Mouse (Mus musculus): ENCODE measurements around the gene Iffo1. TPM values are rescaled to one million over a fixed set of nuclear protein-coding genes. Genes with fewer than 3 reads are reported as not detected.

Gene Iffo1
- polyA plus RNA-seq, 1 experiment, result 62.9 TPM

DNA sequence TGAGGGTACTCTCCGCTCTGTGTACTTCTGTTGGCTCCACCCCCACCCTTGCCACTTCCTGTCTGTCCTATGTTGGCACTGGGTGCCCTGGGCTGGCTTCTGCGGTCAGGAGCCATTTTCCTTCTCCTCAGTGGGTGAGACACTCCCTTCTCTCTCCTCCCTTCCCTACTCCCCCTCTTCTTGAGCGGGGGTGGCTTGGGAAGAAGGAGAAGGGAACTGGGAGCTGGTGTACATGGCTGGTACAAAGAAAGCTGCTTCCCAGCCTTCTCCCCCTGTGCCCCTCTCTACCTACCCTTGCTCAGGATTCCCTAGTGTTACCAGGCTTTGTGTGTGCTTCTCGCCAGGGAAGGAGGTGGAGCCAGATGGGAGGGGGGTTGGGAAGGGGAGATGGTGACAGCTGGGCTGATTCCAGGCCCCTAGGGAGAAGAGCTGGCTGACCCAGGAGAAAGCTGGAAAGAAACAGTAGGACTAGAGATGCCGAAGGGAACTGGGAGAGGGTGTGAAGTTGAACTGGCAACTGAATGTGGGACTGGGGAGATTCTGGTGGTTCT, 45.5 kb upstream of the Iffo1 start:
- no peak overlapping the region for H3K27ac ChIP-seq (ENCODE audit: control insufficient read depth, insufficient read depth, low read depth, low read length)
- peaks cover 23% of the 10 kb centered on the region for H3K4me1 ChIP-seq (ENCODE audit: control insufficient read depth, insufficient read depth, low read length)
- TF ChIP-seq POLR2A (IDR thresholded peaks at IDR 0.05; ENCODE audit: control insufficient read depth, low read depth, low read length) (0 out of 2 replicates have a peak, but pooled peaks have one; percentile 20), CTCF (IDR thresholded peaks at IDR 0.05; ENCODE audit: control insufficient read depth, insufficient read depth, insufficient replicate concordance, low read depth, low read length) (no peak)

DNA sequence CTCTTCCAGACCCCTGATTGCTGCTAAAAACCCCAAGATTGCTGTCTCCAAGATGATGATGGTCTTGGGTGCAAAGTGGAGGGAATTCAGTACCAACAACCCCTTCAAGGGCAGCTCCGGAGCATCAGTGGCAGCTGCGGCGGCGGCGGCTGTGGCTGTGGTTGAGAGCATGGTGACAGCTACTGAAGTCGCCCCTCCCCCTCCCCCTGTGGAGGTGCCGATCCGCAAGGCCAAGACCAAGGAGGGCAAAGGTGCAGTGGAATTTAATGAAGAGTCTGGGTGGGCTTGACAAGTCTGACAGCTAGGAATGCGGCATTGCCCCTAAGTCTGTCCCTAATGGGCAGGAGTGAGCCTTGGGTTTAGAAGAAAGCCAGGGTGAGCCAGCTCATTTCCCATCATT, 43.6 kb upstream of the Iffo1 start:
- Histone ChIP-seq H3K4me3 (ENCODE audit: control insufficient read depth, low read depth, low read length) (no peak overlapping the region), H3K4me1 (ENCODE audit: control insufficient read depth, insufficient read depth, low read length) (peaks cover 19% of the 10 kb centered on the region), H3K27me3 (ENCODE audit: control insufficient read depth, insufficient read depth, low read length) (no peaks in the 10 kb centered on the region), H3K27ac (ENCODE audit: control insufficient read depth, insufficient read depth, low read depth, low read length) (no peak overlapping the region), H3K36me3 (ENCODE audit: control insufficient read depth, insufficient read depth, low read length) (peaks cover 7% of the 10 kb centered on the region)
- no peak for TF ChIP-seq CTCF (IDR thresholded peaks at IDR 0.05; ENCODE audit: control insufficient read depth, insufficient read depth, insufficient replicate concordance, low read depth, low read length)
- no peak for TF ChIP-seq POLR2A (IDR thresholded peaks at IDR 0.05; ENCODE audit: control insufficient read depth, low read depth, low read length)

More for the DNA sequence above, 45.5 kb upstream of the Iffo1 start:
- Histone ChIP-seq H3K36me3 (ENCODE audit: control insufficient read depth, insufficient read depth, low read length) (peaks cover 3% of the 10 kb centered on the region), H3K4me3 (ENCODE audit: control insufficient read depth, low read depth, low read length) (peak overlapping the region; percentile 12), H3K27me3 (ENCODE audit: control insufficient read depth, insufficient read depth, low read length) (no peaks in the 10 kb centered on the region)

DNA sequence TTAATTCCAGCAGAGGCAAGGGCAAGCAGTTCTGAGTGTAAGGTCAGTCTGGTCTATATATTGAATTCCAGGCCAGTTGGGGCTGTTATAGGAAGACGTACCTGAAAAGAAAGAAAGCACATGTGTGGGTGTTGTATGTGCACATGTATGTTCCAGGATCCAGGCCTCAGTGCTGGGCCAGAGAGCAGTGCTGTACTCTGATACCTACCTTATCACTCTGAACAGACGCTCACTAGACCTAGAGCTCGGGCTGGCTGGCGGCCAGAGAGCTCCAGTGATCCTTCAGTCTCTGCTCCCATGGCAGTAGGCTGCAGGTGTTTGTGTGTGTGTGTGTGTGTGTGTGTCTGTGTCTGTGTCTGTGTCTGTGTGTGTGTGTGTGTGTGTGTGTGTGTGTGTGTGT, 40.8 kb upstream of the Iffo1 start:
- Histone ChIP-seq H3K36me3 (ENCODE audit: control insufficient read depth, insufficient read depth, low read length) (peaks cover 10% of the 10 kb centered on the region), H3K4me3 (ENCODE audit: control insufficient read depth, low read depth, low read length) (no peak overlapping the region), H3K4me1 (ENCODE audit: control insufficient read depth, insufficient read depth, low read length) (peaks cover 5% of the 10 kb centered on the region; the same call in 1 of the 2 replicates), H3K27me3 (ENCODE audit: control insufficient read depth, insufficient read depth, low read length) (no peaks in the 10 kb centered on the region), H3K27ac (ENCODE audit: control insufficient read depth, insufficient read depth, low read depth, low read length) (no peak overlapping the region)
- TF ChIP-seq POLR2A (IDR thresholded peaks at IDR 0.05; ENCODE audit: control insufficient read depth, low read depth, low read length) (no peak), CTCF (IDR thresholded peaks at IDR 0.05; ENCODE audit: control insufficient read depth, insufficient read depth, insufficient replicate concordance, low read depth, low read length) (no peak)

DNA sequence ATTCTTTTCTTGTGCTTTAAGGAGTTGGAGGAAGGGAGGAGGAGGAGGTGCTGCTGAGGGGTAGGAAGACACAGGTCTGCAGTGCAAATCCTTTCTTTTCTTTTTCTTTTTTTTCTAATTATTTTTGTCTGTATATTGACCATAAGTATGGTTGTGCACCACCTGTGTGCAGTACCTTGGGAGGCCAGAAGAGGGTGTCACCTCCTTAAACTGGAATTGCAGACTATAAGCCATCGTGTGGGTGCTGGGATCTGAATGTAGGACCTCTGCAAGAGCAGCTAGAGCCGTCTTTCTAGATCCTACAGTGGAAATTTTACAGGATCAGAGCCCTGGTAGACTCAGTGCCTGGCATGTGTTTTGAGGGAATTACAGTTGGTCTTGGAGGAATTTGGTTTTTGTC, 37.3 kb upstream of the Iffo1 start:
- Histone ChIP-seq H3K27me3 (ENCODE audit: control insufficient read depth, insufficient read depth, low read length) (no peaks in the 10 kb centered on the region), H3K27ac (ENCODE audit: control insufficient read depth, insufficient read depth, low read depth, low read length) (no peak overlapping the region), H3K36me3 (ENCODE audit: control insufficient read depth, insufficient read depth, low read length) (peaks cover 10% of the 10 kb centered on the region), H3K4me1 (ENCODE audit: control insufficient read depth, insufficient read depth, low read length) (no peaks in the 10 kb centered on the region), H3K4me3 (ENCODE audit: control insufficient read depth, low read depth, low read length) (no peak overlapping the region)
- TF ChIP-seq POLR2A (IDR thresholded peaks at IDR 0.05; ENCODE audit: control insufficient read depth, low read depth, low read length) (no peak), CTCF (IDR thresholded peaks at IDR 0.05; ENCODE audit: control insufficient read depth, insufficient read depth, insufficient replicate concordance, low read depth, low read length) (no peak)

DNA sequence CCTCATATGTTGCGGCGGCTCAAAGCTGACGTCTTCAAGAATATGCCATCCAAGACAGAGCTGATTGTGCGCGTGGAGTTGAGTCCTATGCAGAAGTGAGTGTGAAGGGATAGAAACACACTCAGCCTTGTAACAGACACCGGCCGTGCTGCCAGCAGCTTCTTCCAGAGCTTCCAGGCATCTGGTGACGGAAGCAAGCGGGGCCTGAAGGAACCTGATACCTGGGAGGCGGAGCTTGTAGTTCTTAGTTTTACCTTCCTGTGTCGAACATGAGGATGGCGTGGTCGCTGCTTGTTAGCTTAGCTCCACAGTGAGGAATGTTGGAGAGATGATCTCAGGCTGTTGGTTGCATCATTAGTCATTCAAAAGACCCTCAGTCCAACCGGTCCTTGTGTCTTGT, 35.7 kb upstream of the Iffo1 start:
- Histone ChIP-seq H3K36me3 (ENCODE audit: control insufficient read depth, insufficient read depth, low read length) (peaks cover 8% of the 10 kb centered on the region), H3K27ac (ENCODE audit: control insufficient read depth, insufficient read depth, low read depth, low read length) (no peak overlapping the region), H3K4me3 (ENCODE audit: control insufficient read depth, low read depth, low read length) (no peak overlapping the region), H3K27me3 (ENCODE audit: control insufficient read depth, insufficient read depth, low read length) (no peaks in the 10 kb centered on the region), H3K4me1 (ENCODE audit: control insufficient read depth, insufficient read depth, low read length) (no peaks in the 10 kb centered on the region)
- TF ChIP-seq POLR2A (IDR thresholded peaks at IDR 0.05; ENCODE audit: control insufficient read depth, low read depth, low read length), result no peak
- no peak for TF ChIP-seq CTCF (IDR thresholded peaks at IDR 0.05; ENCODE audit: control insufficient read depth, insufficient read depth, insufficient replicate concordance, low read depth, low read length)

DNA sequence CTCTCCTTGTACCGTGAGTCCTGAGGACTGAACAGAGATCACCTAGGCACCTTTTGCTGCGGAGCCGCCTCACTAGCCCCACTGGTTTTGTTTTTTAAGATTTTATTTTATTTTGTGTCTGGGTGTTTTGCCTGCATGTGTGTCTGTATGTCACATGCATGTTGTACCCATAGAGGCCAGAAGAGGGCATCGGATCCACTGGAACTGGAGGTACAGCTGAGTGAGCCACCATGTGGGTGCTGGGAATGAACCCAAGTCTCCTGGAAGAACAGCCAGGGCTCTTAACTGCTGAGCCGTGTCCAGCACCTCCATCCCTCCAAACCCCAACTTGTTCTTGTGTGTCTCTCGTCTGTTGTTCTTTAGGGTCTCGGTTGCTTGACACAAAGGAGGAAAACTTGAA, 34.1 kb upstream of the Iffo1 start:
- Histone ChIP-seq H3K27me3 (ENCODE audit: control insufficient read depth, insufficient read depth, low read length) (no peaks in the 10 kb centered on the region), H3K4me1 (ENCODE audit: control insufficient read depth, insufficient read depth, low read length) (no peaks in the 10 kb centered on the region), H3K36me3 (ENCODE audit: control insufficient read depth, insufficient read depth, low read length) (peaks cover 5% of the 10 kb centered on the region), H3K27ac (ENCODE audit: control insufficient read depth, insufficient read depth, low read depth, low read length) (no peak overlapping the region), H3K4me3 (ENCODE audit: control insufficient read depth, low read depth, low read length) (no peak overlapping the region)
- TF ChIP-seq CTCF (IDR thresholded peaks at IDR 0.05; ENCODE audit: control insufficient read depth, insufficient read depth, insufficient replicate concordance, low read depth, low read length), result no peak
- TF ChIP-seq POLR2A (IDR thresholded peaks at IDR 0.05; ENCODE audit: control insufficient read depth, low read depth, low read length), result no peak

DNA sequence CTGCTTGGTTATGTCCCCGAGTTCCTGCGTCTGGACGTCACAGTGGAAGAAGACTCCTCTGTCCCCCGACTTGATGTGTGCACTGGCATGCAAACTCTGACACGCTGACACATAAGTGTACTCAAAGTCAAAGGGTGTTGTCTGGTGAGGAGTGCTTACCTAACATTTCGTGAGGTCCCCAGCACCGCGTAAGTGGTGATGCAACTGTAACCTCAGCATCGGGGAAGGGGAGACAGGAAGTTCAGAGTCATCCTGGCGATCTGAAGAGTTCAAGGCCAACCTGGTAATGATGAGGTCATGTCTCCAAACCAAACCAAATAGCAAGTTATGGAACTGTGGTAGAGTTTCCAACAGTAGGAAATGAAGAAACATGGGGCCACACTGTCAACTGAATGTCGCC, 32.5 kb upstream of the Iffo1 start:
- Histone ChIP-seq H3K4me1 (ENCODE audit: control insufficient read depth, insufficient read depth, low read length) (no peaks in the 10 kb centered on the region), H3K4me3 (ENCODE audit: control insufficient read depth, low read depth, low read length) (no peak overlapping the region), H3K27me3 (ENCODE audit: control insufficient read depth, insufficient read depth, low read length) (no peaks in the 10 kb centered on the region), H3K27ac (ENCODE audit: control insufficient read depth, insufficient read depth, low read depth, low read length) (no peak overlapping the region), H3K36me3 (ENCODE audit: control insufficient read depth, insufficient read depth, low read length) (peaks cover 5% of the 10 kb centered on the region)
- TF ChIP-seq POLR2A (IDR thresholded peaks at IDR 0.05; ENCODE audit: control insufficient read depth, low read depth, low read length) (no peak), CTCF (IDR thresholded peaks at IDR 0.05; ENCODE audit: control insufficient read depth, insufficient read depth, insufficient replicate concordance, low read depth, low read length) (no peak)

Data from testis, adult 2 months (tissue).